Mouse (Mus musculus) skeletal muscle tissue, adult 2 months (tissue): ENCODE data around the gene Stk24.

Experiments
- DNase-seq: peaks from one replicate; pipeline ENCODE4 v3.0.0-alpha.2; 2012; ENCODE audit warnings: low read depth, low spot score

Stk24 gene

DNA sequence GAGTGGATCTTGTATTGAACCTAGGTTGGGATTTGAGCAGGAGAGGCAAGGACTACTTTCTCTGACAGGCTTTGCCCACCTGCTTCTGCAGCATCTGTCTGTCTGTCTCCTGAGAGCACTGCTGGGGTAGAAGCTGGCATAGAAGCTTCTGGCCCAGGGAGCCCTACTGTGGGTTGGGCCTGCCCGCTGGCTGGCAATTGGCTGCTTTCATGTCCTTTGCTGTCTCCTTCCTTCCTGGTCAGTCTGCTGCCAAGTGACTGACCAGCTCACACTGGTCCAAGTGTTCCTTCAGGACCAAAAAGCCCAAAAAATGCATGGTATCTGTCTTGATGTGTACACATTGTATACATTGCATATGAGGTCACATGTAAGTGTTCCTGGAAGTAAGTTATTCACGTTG is 115.9 kb downstream of the Stk24 start:
- no peak for DNase-seq

DNA sequence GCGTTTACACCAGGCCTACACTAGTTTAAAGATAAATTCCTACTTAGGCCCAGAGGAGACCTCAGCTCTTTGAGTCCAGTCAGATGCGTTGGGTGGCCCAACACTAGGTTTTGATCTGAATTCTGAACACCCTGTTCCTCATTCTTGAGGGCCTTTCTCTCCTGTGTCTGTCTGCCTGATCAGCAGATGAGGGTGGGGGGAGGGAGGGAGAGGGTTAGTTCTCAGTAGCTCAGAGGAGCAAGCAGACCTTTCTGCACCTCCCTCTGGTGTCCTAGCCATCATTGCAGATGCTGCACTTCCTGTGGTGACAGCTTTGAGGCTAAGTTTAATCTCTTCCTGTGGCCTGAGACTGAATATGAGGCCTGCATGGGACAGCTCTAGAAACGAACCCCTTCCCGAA is 117.2 kb downstream of the Stk24 start:
- DNase-seq, result no peak

DNA sequence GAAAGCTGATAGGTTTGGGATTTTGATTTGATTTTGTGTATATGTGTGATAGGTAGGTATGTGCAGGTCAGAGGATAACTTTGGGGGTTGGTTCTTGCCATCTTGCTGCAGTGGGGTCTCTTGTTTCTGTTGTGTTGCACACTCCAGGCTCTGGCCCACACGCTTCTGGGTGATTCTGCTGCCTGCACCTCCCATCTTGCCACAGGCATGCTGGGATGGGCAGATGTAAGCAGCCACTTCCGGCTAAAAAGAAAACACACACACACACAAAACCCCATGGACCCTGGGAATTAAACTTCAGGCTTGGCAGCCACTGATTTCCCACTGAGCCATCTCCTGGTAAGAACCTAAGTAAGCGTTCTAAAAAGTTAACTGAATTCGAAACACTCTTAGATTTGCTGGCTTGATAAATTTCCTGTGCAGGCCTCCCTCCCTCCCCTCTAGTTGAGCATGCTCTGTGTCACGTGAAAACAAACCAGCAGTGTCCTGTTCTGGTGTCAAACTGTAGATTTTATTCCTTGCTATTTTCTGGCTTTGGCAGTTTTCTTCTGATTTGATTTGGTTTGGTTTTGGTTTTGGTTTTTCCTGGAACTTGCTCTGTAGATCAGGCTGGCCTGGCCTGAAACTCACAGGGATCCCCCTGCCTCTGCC is 118.5 kb downstream of the Stk24 start:
- DNase-seq, result no peak

DNA sequence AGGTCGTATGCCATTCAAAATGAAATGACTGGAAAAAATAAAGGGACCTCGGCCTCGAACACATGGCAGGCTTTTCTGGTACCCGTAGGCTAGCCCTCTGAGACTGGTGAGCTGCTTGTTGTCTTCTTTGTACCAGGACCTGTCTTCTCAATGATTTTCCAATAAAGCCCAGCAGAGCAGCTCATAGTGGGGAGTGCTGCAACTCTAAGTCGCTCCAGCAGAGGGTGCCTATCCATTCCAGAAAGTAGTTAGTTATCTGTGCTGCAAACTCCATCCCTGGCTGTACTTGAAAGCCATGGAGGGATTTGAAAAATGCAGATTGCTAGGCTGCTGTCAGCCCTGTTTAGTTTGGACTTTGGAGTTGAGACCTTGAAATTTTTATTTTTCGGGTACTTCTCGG is 120.0 kb downstream of the Stk24 start:
- no peak for DNase-seq

DNA sequence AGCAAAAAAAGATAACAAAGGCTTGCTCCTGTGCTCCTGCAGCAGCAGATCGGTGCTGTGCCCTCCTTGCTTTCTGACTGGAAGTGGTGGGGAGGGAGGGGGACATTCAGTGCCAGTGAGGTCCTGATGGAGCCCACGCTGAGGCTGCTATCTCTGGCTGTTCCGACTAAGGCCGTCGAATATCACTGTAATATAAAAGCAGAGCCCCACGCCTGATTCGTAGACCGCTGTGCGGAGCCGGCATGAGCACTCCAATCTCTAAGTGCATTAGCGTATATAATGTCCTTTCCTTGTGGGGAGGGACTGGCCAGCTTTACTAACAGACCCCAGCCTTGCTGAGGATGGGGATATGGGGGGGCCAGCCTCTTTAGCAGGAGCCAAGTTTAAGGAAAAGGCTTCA is 120.5 kb downstream of the Stk24 start:
- no peak for DNase-seq

DNA sequence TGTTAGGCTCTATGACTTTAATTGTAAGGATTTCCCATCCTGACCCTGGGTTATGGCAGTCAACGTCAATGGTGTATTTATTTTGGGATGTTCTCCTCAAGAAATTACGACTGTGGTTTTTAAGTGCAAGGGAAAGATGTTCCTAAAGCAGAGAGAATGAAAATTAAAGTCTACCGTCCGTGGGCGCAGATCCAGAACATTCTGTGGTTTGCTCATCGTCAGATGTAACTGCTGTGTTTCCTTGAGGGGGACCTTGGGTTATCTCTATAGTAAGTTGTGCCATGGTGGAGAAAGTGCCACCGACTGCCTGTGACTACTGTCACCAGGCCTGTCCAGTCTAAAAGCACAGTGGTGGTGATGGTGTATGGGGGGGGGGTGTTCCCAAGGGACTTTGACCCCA is 122.9 kb downstream of the Stk24 start:
- DNase-seq, result no peak

DNA sequence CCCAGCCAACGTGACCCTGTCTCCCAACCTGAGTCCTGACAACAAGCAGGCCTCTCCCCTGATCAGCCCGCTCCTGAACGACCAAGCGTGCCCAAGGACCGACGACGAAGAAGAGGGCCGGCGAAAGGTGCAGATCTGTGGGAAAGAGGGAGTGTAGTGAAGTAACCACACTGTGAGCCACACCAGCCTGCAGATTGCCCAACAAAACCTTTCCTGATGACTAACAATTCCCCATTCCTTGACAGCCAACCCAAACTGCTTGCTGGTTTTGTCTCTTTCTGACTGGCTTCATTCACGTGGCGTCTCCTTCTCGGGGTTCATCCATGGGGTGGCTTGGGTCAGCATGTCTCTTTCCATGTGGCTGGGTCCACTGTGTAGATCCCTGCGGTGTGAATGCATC is 124.3 kb downstream of the Stk24 start:
- DNase-seq, result no peak

DNA sequence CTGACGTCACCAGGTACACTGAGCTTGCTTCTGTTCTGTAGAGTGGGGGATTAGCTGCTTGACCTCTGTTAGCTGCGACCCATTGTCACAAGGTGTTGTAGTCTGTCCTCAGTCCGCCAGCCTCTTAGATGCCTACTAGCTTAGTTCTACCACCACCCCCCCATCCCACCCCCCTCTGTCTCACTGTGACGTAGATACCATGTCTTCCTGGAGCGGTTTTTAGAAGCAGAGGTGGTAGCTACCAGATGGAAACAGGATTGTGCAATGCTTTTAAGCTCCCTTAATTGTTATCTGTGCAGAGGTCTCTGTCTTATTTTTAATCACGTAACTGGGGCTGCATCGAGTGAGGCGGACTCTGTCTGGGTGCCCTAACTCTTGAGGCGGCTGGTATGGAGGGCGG is 124.9 kb downstream of the Stk24 start:
- DNase-seq, result no peak

DNA sequence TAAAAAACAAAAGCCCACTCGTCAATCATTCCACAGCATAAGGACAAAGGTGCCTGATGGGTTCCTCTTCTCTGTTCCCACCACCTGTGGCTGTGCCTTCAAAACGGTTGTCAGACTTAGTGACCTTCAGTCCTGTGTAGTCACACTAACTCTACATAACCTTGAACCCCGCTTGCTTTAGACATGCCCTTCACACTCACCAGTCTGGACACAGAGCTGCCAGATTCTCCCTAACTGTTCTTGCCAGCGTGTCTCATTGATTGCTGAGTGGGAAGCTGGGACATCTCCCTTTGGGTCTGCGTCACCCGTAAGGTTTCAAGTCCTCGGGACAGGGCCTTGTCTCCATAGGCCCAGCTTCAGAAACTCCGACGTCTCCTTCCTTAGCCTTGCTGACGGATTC is 127.3 kb downstream of the Stk24 start:
- no peak for DNase-seq

DNA sequence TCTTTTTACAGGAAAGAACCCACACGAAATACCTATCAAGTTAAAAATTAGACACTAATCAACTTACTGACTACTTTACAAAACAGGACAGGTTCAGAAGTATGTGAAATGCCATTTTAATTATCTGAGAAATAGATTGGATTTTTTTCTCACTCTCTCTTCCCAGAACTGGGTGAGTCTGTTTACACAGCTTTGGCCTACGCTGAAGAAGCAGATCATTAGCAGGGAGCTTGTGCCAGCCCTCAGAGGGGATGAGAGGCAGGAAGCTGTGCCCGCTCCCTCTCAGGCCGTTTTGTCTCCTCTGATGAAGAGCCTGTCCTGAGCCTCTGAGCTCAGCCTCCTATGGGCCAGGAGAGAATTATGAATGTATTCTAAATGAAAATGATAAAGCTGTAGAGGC is 128.1 kb downstream of the Stk24 start:
- DNase-seq, result no peak

DNA sequence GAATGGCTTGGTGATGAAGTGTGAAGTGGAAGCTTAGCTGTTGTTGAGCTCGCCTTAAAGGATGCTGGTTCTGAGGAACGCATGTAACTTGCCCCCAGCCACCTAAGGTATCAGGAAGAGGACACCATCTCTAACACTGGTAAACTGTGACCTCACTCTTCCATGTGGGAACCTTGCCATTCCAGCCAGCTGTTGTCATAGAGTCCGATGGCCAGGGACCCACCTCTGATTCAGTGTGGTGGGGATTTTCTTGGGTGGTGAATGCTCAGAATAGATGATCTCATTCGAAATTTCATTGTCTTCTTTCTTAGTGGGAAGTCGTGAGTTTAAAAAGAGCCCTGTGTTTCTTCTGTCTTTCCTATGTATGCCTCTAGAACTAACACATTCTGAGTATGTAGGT is 128.7 kb downstream of the Stk24 start:
- DNase-seq, result no peak

DNA sequence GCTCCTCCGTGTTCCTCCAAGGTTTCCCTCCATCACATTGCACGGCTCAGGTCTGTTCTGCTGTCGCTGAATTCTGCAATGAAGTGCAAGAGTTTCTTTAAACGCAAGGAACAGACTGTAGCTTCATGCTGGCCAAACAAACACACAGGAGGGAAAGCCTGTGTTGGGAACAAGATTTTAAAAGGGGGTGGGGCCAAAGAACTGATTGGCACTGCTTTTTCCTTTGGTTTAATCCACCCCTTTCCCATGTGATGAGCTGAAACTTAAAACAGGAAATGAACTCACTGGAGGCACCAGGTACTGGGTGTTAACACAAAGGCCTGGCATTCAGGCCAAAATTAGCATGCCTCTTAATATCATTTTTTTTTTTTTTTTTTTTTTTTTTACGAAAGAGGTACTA is 131.5 kb downstream of the Stk24 start:
- DNase-seq, result no peak

DNA sequence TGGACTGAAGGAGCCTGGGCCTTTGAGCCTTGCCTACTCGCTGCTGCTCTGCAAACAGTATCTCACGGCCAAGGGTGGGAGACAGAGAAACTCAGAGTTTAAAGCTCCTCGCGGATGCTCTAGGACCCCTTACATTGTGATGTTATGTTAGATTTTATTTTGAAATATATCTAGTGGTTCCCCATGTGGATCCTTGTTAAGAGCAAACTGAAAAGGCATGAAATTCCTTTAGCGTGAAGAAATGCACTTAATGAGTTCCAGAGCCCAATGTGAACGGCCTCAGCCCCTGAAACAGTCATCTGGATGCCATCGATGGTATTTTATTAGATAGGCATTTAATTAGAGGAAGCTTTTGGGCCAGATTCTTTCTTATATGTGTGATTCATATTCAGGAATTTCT is 132.5 kb downstream of the Stk24 start:
- peak; percentile 34 for DNase-seq

DNA sequence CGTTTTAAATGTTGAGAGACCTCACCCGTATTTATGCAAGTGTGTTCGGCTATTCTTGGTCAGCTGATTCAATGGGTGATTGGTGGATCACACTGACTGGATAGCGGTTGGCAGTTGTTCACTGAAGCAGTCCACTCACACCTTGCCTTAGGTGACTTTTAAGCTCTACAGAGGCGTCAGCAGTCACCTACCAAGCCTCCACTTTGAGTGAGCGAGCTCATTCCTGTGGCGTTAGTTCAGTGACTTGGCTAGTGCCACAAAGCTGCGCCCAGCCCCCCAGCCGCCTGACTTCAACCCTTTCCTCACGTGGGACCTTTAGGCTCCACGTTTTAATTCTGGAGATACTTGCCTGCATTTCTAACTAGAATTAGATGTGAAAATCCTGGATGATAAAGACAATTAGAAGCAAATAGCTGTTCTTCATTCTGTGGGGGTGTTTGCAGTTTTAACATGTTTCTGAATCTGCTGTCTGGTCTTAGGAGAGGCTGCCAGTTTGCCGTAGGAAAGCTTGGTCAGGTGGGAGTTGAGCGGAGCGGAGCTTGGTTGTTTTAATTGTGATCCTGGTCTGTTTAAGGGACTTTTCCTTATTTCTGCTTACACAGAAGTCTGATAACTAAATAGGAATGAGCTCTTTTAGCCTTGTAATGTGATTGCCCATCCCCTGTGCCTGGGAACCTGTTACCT is 133.6 kb downstream of the Stk24 start:
- DNase-seq, result no peak

DNA sequence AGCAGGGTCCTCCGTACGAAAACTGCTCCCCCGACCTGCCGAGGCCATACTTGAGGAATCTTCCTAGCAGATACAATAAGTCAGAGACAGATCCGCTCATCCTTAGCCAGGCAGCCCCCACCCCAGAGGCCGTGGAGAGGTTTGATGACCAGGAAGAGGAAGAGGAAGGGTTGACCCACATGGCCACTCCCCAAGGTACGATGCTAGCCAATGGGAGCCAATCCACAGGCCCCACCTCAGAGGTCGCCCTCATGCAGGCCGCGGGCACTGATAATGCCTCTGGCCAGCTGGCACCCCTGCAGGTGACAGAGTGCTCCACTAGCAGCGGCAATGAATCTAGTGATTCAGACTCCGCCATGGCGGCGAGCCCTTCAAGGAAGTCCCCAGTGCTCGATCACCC is 135.7 kb downstream of the Stk24 start:
- DNase-seq, result no peak

DNA sequence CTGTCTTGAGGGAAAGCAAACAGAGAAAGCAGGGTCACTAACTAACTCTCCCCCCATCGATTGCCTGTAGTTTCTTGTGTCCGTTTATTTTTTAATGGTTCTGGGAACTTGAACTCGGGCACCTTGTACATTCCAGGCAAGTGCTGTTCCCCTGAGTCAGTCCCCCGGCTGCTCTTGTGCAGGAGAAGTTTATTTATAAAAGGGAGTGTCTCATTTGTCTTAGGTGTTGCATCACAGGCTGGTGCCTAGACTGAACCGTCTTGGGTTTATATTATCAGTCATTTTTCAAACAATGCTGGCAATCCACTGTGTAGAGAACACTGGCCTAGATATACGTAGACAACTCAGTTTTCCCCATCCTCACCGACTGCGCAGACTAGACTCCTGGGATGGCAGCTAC is 140.4 kb downstream of the Stk24 start:
- no peak for DNase-seq

DNA sequence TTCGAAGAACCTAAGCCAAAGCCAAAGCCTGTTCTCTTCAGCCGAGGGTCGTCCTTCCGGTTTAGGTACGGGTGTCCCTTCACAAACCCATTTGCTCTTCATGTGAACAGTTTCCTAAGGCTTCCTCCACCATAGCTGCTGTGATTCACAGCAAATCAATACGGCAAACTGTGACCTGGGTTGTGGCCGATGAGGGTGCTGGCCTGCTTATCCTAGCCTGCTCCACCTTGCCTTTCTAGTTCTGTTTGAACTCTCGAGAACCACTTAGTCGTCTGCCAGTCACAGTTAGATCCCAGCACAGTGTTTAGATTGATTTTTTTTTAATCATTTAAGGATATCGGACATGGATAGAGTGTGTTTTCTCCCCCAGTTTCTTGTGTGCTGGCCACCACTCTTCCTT is 141.1 kb downstream of the Stk24 start:
- no peak for DNase-seq

DNA sequence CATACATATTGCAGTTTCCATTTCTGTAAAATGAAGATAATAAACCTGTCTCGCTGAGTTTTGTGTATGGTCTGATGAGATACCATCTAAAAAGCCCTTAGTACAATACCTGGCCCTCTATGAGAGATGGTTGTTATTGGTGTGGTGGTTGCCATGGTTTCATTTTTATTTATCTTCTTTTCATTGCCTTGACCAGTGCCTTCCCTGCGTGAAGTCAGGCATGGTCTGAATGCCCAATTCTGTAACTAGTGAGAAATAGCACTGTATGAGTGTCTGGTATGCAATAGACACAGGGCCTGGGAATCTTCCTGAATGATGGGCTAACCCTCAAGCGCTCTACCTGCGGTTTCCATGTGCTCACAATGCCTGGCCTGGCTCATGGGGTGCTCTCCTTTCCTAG is 143.1 kb downstream of the Stk24 start:
- no peak for DNase-seq
